Comparison of ENCODE assay signal across 8 mouse cellular contexts in genomic region chr9:123480253-123480921, GRCm38 (mm10). TPM values are rescaled to one million over a fixed set of nuclear protein-coding genes. Genes with fewer than 3 reads are reported as not detected.
A peak's percentile ranks its signal among the peaks of the same experiment; 100 is the strongest.
DNase-seq lines count a peak whose midpoint lies in the region; ATAC-seq lines count a peak whose summit lies in the region.

No protein-coding gene starts in this region.

- H3K9me3 ChIP-seq in embryonic facial prominence, embryonic 15.5 days (replicated peaks): no peaks in the 10 kb centered on the region
- no peaks in the 10 kb centered on the region for H3K9me3 ChIP-seq in intestine, embryonic 15.5 days
- H3K9me3 ChIP-seq in stomach, embryonic 14.5 days (ENCODE audit: control insufficient read depth, low read depth, low read length): no peaks in the 10 kb centered on the region

- no peak overlapping the region for H3K9ac ChIP-seq in embryonic facial prominence, embryonic 15.5 days
- peak overlapping the region; percentile 76 for H3K9ac ChIP-seq in intestine, embryonic 15.5 days
- H3K9ac ChIP-seq in stomach, embryonic 14.5 days (replicated peaks; ENCODE audit: low read depth, low read length): 0 out of 2 replicates have a peak overlapping the region, but pooled peaks have one; percentile 28

- H3K27ac ChIP-seq in embryonic facial prominence, embryonic 15.5 days (replicated peaks): no peak overlapping the region
- H3K27ac ChIP-seq in intestine, embryonic 15.5 days: no peak overlapping the region
- H3K27ac ChIP-seq in stomach, embryonic 14.5 days (ENCODE audit: low read length): no peak overlapping the region

- no peaks in the 10 kb centered on the region for H3K27me3 ChIP-seq in embryonic facial prominence, embryonic 15.5 days
- no peaks in the 10 kb centered on the region for H3K27me3 ChIP-seq in intestine, embryonic 15.5 days (replicated peaks)
- H3K27me3 ChIP-seq in stomach, embryonic 14.5 days (ENCODE audit: control insufficient read depth, insufficient read depth, low read length): no peaks in the 10 kb centered on the region

- peak overlapping the region; percentile 62 for H3K4me3 ChIP-seq in embryonic facial prominence, embryonic 15.5 days (replicated peaks)
- H3K4me3 ChIP-seq in intestine, embryonic 15.5 days (replicated peaks): peak overlapping the region; percentile 65
- H3K4me3 ChIP-seq in stomach, embryonic 14.5 days (ENCODE audit: low read depth, low read length): peak overlapping the region; percentile 68

- WGBS in embryonic facial prominence, embryonic 15.5 days: 69% methylated on average over 18 of the region's 18 CpGs
- WGBS in intestine, embryonic 15.5 days: 54% methylated on average over 18 of the region's 18 CpGs
- WGBS in stomach, embryonic 14.5 days: 59% methylated on average over 18 of the region's 18 CpGs

- H3K4me2 ChIP-seq in embryonic facial prominence, embryonic 15.5 days (replicated peaks): peak overlapping the region; percentile 89
- peak overlapping the region; percentile 98 for H3K4me2 ChIP-seq in intestine, embryonic 15.5 days (replicated peaks)
- peak overlapping the region; percentile 98 for H3K4me2 ChIP-seq in stomach, embryonic 14.5 days (replicated peaks; ENCODE audit: low read depth, low read length)

- peaks cover 4% of the 10 kb centered on the region for H3K36me3 ChIP-seq in embryonic facial prominence, embryonic 15.5 days
- no peaks in the 10 kb centered on the region for H3K36me3 ChIP-seq in intestine, embryonic 15.5 days
- H3K36me3 ChIP-seq in stomach, embryonic 14.5 days (ENCODE audit: control insufficient read depth, insufficient read depth, low read length): peaks cover 16% of the 10 kb centered on the region

- ATAC-seq in embryonic facial prominence, embryonic 15.5 days (ENCODE audit: insufficient number of reproducible peaks, low FRiP score, low TSS enrichment, low read depth): no peak
- no peak for ATAC-seq in intestine, embryonic 15.5 days
- no peak for ATAC-seq in stomach, embryonic 14.5 days (ENCODE audit: insufficient number of reproducible peaks, insufficient read depth, low FRiP score, low read depth)
- ATAC-seq in inflammation-experienced regulatory T-cells, adult 6 months: no peak

- peak; percentile 14 for DNase-seq in adrenal gland, adult 2 months
- no peak for DNase-seq in adrenal gland, postnatal 10 days
- peak; percentile 70 for DNase-seq in lung, postnatal 36 days
- no peak for DNase-seq in layer of hippocampus, adult 11-12 months (ENCODE audit: low spot score)

- H3K4me1 ChIP-seq in embryonic facial prominence, embryonic 15.5 days: peaks cover 49% of the 10 kb centered on the region
- peaks cover 52% of the 10 kb centered on the region for H3K4me1 ChIP-seq in intestine, embryonic 15.5 days (replicated peaks)
- peaks cover 44% of the 10 kb centered on the region for H3K4me1 ChIP-seq in stomach, embryonic 14.5 days (ENCODE audit: control insufficient read depth, insufficient read depth, low read length)

RNA-seq across cellular contexts. Expression of gene Limd1, which starts 1.9 kb away (rescaled TPM):
- 10 to 100 TPM; 28.7 to 33.0 TPM for total RNA-seq in adrenal gland, adult 2 months (2021)
- polyA plus RNA-seq in adrenal gland, adult 2 months (2012; rRNA removed): 30.2 and 48.8 TPM in 2 replicates
- total RNA-seq in adrenal gland, postnatal 10 days (2021): 10 to 100 TPM; 31.8 to 35.9 TPM
- polyA plus RNA-seq in embryonic facial prominence, embryonic 15.5 days (2015; fragmentation: Nextera tagmentation; extraction: Ambion mirVana): 53.8 and 53.9 TPM in 2 replicates
- 51.9 and 52.3 TPM in 2 replicates for polyA plus RNA-seq in intestine, embryonic 15.5 days (2015; fragmentation: Nextera tagmentation; extraction: Ambion mirVana)
- polyA plus RNA-seq in stomach, embryonic 14.5 days (2014; fragmentation: Nextera tagmentation; extraction: Ambion mirVana): 56.3 and 61.0 TPM in 2 replicates
- polyA plus RNA-seq in inflammation-experienced regulatory T-cells, adult 6 months (2017; shearing (Covaris generic)): 10 to 100 TPM; 31.9 to 41.2 (median 36.2) TPM

RNA-seq across cellular contexts. Expression of gene Sacm1l, which starts 49.2 kb away (rescaled TPM):
- total RNA-seq in adrenal gland, adult 2 months (2021): 100 to 1,000 TPM in 1 of 2 experiments, 10 to 100 TPM in 1; 75.2 to 160 TPM
- polyA plus RNA-seq in adrenal gland, adult 2 months (2012; rRNA removed): 1.8 and 2.3 TPM in 2 replicates
- total RNA-seq in adrenal gland, postnatal 10 days (2021): 10 to 100 TPM; 60.2 to 84.8 TPM
- polyA plus RNA-seq in embryonic facial prominence, embryonic 15.5 days (2015; fragmentation: Nextera tagmentation; extraction: Ambion mirVana): 47.7 and 49.0 TPM in 2 replicates
- 67.8 and 69.5 TPM in 2 replicates for polyA plus RNA-seq in intestine, embryonic 15.5 days (2015; fragmentation: Nextera tagmentation; extraction: Ambion mirVana)
- 51.7 and 53.8 TPM in 2 replicates for polyA plus RNA-seq in stomach, embryonic 14.5 days (2014; fragmentation: Nextera tagmentation; extraction: Ambion mirVana)
- 10 to 100 TPM; 40.9 to 64.1 (median 49.7) TPM for polyA plus RNA-seq in inflammation-experienced regulatory T-cells, adult 6 months (2017; shearing (Covaris generic))

Comparison
In these comparisons a context has a peak if more than half of its experiments do, and no peak if none do; other contexts are left out.
1. DNase-seq: peak in adrenal gland, adult 2 months (single experiment) and lung, postnatal 36 days (single experiment); none in adrenal gland, postnatal 10 days (single experiment) and layer of hippocampus, adult 11-12 months (single experiment).
2. RNA of gene Sacm1l, which starts 49.2 kb away (polyA plus RNA-seq): 67.8 to 69.5 TPM in intestine, embryonic 15.5 days, 51.7 to 53.8 TPM in stomach, embryonic 14.5 days, 40.9 to 64.1 TPM in inflammation-experienced regulatory T-cells, adult 6 months and 47.7 to 49.0 TPM in embryonic facial prominence, embryonic 15.5 days; 1.8 to 2.3 TPM in adrenal gland, adult 2 months; every median in the first group is over 10 times any median in the second.
3. Peak in every context shown above with its lines, with median percentiles within 50 percentile points of each other: H3K4me2 ChIP-seq and H3K4me3 ChIP-seq.